Mouse (Mus musculus) stomach, postnatal 0 days (tissue): ENCODE results near the gene Tmem222. TPM values are rescaled to one million over a fixed set of nuclear protein-coding genes. Genes with fewer than 3 reads are reported as not detected.

Experiments
- ATAC-seq: fragments of 200-750 bp; cut with Nextera tagmentation; 2 replicates; pipeline ENCODE4 v1.8.0; 2017; ENCODE audit not compliant: low FRiP score, low TSS enrichment
- DNase-seq: peaks from one replicate; pipeline ENCODE4 v3.0.0-alpha.2; 2016; ENCODE audit warnings: low spot score
- H3K27ac ChIP-seq: fragments of 300-500 bp; sonication (generic); replicated peaks from 2 replicates; pipeline ENCODE4 v1.5.1; 2014; ENCODE audit warnings: mild to moderate bottlenecking, control low read depth
- H3K27me3 ChIP-seq: fragments of 300-500 bp; sonication (generic); 2 replicates; pipeline ENCODE4 v1.6.1; 2014; ENCODE audit warnings: low read length; ENCODE audit not compliant: control insufficient read depth, insufficient read depth
- H3K36me3 ChIP-seq: fragments of 300-500 bp; sonication (generic); 2 replicates; pipeline ENCODE4 v1.6.1; 2014; ENCODE audit warnings: low read length, mixed read lengths; ENCODE audit not compliant: control insufficient read depth, insufficient read depth
- H3K4me1 ChIP-seq: fragments of 300-500 bp; sonication (generic); replicated peaks from 2 replicates; pipeline ENCODE4 v1.6.1; 2014; ENCODE audit warnings: antibody characterized with exemption; ENCODE audit not compliant: control insufficient read depth, insufficient read depth
- H3K4me2 ChIP-seq: fragments of 300-500 bp; sonication (generic); replicated peaks from 2 replicates; pipeline ENCODE4 v1.6.1; 2014; ENCODE audit warnings: low read depth, mild to moderate bottlenecking, control low read depth, moderate library complexity
- H3K4me3 ChIP-seq: fragments of 300-500 bp; sonication (generic); 2 replicates; pipeline ENCODE4 v1.5.1; 2014; ENCODE audit warnings: low read depth, low read length, control low read depth
- H3K9ac ChIP-seq: fragments of 300-500 bp; sonication (generic); 2 replicates; pipeline ENCODE4 v1.6.1; 2014; ENCODE audit warnings: mild to moderate bottlenecking, low read length, control low read depth, mixed read lengths
- H3K9me3 ChIP-seq: fragments of 300-500 bp; sonication (generic); 2 replicates; pipeline ENCODE4 v1.6.1; 2016; ENCODE audit warnings: low read length; ENCODE audit not compliant: control insufficient read depth
- CTCF ChIP-seq: IDR thresholded peaks from 2 replicates; pipeline ENCODE4 v1.5.1; 2016; ENCODE audit warnings: antibody characterized with exemption, low read depth, mild to moderate bottlenecking, moderate library complexity
- EP300 ChIP-seq: optimal IDR thresholded peaks from 2 replicates; pipeline ENCODE3; 2016; ENCODE audit warnings: antibody characterized with exemption
- WGBS: fragments of 180-500 bp; shearing (Covaris S2); extraction: QIAGEN DNeasy Blood & Tissue Kit; methylation state at CpG from one replicate; pipeline ENCODE4 v1.1.7; 2014; 5-methylcytosine and 5-hydroxymethylcytosine counted together
- polyA plus RNA-seq: library from polyadenylated mRNA; unstranded; fragments of >200 nt; fragmentation: Nextera tagmentation; extraction: Ambion mirVana; gene quantifications from 2 replicates; pipeline ENCODE4 v1.2.1, GENCODE M21; 2015

Tmem222 gene
- polyA plus RNA-seq, 1 experiment from 2014 or later, result 51.4 TPM

GRCm38 (mm10) chr4:133256820-133257219 is 20.8 kb downstream of the Tmem222 start:
- H3K4me3 ChIP-seq, result no peak overlapping the region

GRCm38 (mm10) chr4:133255392-133255791 is 22.2 kb downstream of the Tmem222 start:
- no peak overlapping the region for H3K4me3 ChIP-seq
- H3K9me3 ChIP-seq, result no peaks in the 10 kb centered on the region
- no peaks in the 10 kb centered on the region for H3K27me3 ChIP-seq
- no peak overlapping the region for H3K9ac ChIP-seq
- H3K4me1 ChIP-seq, result no peaks in the 10 kb centered on the region
- TF ChIP-seq EP300 (no peak), CTCF (no peak)
- 68% methylated on average over 6 of the region's 6 CpGs for WGBS
- no peaks in the 10 kb centered on the region; the same call in 1 of the 2 replicates for H3K36me3 ChIP-seq
- no peak overlapping the region for H3K4me2 ChIP-seq
- ATAC-seq (no peak), DNase-seq (no peak)
- no peak overlapping the region for H3K27ac ChIP-seq

More at GRCm38 (mm10) chr4:133256820-133257219, 20.8 kb downstream of the Tmem222 start:
- WGBS, result 20% methylated on average over 24 of the region's 24 CpGs
- no peak overlapping the region; the same call in 1 of the 2 replicates for H3K27ac ChIP-seq
- H3K36me3 ChIP-seq, result no peaks in the 10 kb centered on the region; the same call in 1 of the 2 replicates
- TF ChIP-seq CTCF (no peak), EP300 (no peak)
- H3K27me3 ChIP-seq, result no peaks in the 10 kb centered on the region
- peak; percentile 27; the same call in 1 of the 2 replicates for ATAC-seq
- no peaks in the 10 kb centered on the region for H3K9me3 ChIP-seq
- no peak overlapping the region for H3K9ac ChIP-seq
- H3K4me2 ChIP-seq, result 0 out of 2 replicates have a peak overlapping the region, but pooled peaks have one; percentile 29
- no peaks in the 10 kb centered on the region for H3K4me1 ChIP-seq
- peak; percentile 51 for DNase-seq

GRCm38 (mm10) chr4:133253412-133253811 is 24.2 kb downstream of the Tmem222 start:
- H3K4me1 ChIP-seq, result no peaks in the 10 kb centered on the region
- no peak overlapping the region for H3K4me3 ChIP-seq
- no peaks in the 10 kb centered on the region for H3K36me3 ChIP-seq
- no peak overlapping the region for H3K4me2 ChIP-seq
- TF ChIP-seq CTCF (no peak), EP300 (no peak)
- ATAC-seq (no peak), DNase-seq (no peak)
- no peaks in the 10 kb centered on the region for H3K9me3 ChIP-seq
- WGBS, result 76% methylated on average over 12 of the region's 12 CpGs
- H3K27me3 ChIP-seq, result no peaks in the 10 kb centered on the region
- no peak overlapping the region for H3K9ac ChIP-seq
- H3K27ac ChIP-seq, result peak overlapping the region; percentile 49; the same call in 1 of the 2 replicates

- Histone ChIP-seq H3K4me3 (no peak overlapping the region), H3K9me3 (no peaks in the 10 kb centered on the region), H3K4me1 (no peaks in the 10 kb centered on the region), H3K27me3 (no peaks in the 10 kb centered on the region), H3K9ac (no peak overlapping the region), H3K36me3 (no peaks in the 10 kb centered on the region), H3K4me2 (no peak overlapping the region), H3K27ac (0 out of 2 replicates have a peak overlapping the region, but pooled peaks have one; percentile 53)
- ATAC-seq (no peak), DNase-seq (no peak)
- 52% methylated on average over 4 of the region's 4 CpGs for WGBS
- TF ChIP-seq CTCF (peak; percentile 55), EP300 (peak; percentile 24)
Observed at GRCm38 (mm10) chr4:133252089-133252488, 25.5 kb downstream of the Tmem222 start.

- H3K36me3 ChIP-seq, result no peaks in the 10 kb centered on the region
- H3K4me2 ChIP-seq, result peak overlapping the region; percentile 56
- no peaks in the 10 kb centered on the region for H3K4me1 ChIP-seq
- ATAC-seq, result no peak; the same call in 1 of the 2 replicates
- TF ChIP-seq CTCF (0 out of 2 replicates have a peak, but pooled peaks have one; percentile 1), EP300 (no peak)
- H3K27me3 ChIP-seq, result no peaks in the 10 kb centered on the region
- H3K4me3 ChIP-seq, result peak overlapping the region; percentile 31
- DNase-seq, result peak; percentile 61
- H3K9ac ChIP-seq, result peak overlapping the region; percentile 43; the same call in 1 of the 2 replicates
- H3K9me3 ChIP-seq, result no peaks in the 10 kb centered on the region
- 0 out of 2 replicates have a peak overlapping the region, but pooled peaks have one; percentile 49 for H3K27ac ChIP-seq
- WGBS, result 4% methylated on average over 31 of the region's 31 CpGs
Observed at GRCm38 (mm10) chr4:133251214-133251613, 26.4 kb downstream of the Tmem222 start.

- Histone ChIP-seq H3K4me2 (peak overlapping the region; percentile 56), H3K27me3 (no peaks in the 10 kb centered on the region), H3K4me1 (no peaks in the 10 kb centered on the region), H3K4me3 (peak overlapping the region; percentile 31), H3K9ac (no peak overlapping the region), H3K36me3 (no peaks in the 10 kb centered on the region), H3K27ac (peak overlapping the region; percentile 49; the same call in 1 of the 2 replicates), H3K9me3 (no peaks in the 10 kb centered on the region)
- 3% methylated on average over 22 of the region's 22 CpGs for WGBS
- no peak for TF ChIP-seq EP300
- peak; percentile 88 for TF ChIP-seq CTCF
- peak; percentile 49; the same call in 1 of the 2 replicates for ATAC-seq
- DNase-seq, result peak; percentile 93
Observed at GRCm38 (mm10) chr4:133250609-133251008, 27.0 kb downstream of the Tmem222 start.
